Mouse (Mus musculus): ENCODE results near the gene Cideb. TPM values are rescaled to one million over a fixed set of nuclear protein-coding genes. Genes with fewer than 3 reads are reported as not detected.
"Not testable (repeated sequence)": the region's sequence is repeated elsewhere in the genome, so short reads cannot be mapped to it uniquely, and the experiment has no call there.

Cideb gene
- total RNA-seq, 2 experiments from 2014 or later = not detected

- peak; percentile 15 for ATAC-seq (replicated peaks; ENCODE audit: poor library complexity, severe bottlenecking)
Measured at GRCm38 (mm10) chr14:55767519-55768414, 9.5 kb upstream of the Cideb start.

GRCm38 (mm10) chr14:55765696-55766095 lies 7.4 kb upstream of the Cideb start, which contains the start of gene Ltb4r1:
Ltb4r1 (plus strand) TSS chr14:55765962.
- peak; percentile 51 for ATAC-seq (replicated peaks; ENCODE audit: poor library complexity, severe bottlenecking)

DNA sequence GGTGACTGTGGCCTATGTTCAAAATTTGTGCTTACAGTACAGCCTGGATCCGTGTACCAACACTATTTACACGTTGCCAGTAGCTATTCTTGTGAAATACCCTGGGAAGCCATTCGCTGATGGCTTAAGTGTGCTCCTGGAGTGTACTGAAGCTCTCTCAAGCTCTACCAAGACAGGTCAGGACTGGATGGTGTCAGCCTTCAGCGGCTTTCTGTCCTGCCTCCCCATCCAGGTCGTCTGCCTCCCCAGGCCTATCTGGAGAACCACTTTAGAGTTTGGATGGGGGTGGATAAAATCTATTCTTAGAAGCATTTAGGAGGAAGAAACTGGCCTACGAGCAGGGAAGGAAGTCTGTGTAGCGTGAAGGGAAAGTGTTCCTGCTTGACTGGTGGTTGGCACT lies 4.9 kb upstream of the Cideb start:
- ATAC-seq (replicated peaks; ENCODE audit: poor library complexity, severe bottlenecking) = peak; percentile 15; the same call in 1 of the 2 replicates

DNA sequence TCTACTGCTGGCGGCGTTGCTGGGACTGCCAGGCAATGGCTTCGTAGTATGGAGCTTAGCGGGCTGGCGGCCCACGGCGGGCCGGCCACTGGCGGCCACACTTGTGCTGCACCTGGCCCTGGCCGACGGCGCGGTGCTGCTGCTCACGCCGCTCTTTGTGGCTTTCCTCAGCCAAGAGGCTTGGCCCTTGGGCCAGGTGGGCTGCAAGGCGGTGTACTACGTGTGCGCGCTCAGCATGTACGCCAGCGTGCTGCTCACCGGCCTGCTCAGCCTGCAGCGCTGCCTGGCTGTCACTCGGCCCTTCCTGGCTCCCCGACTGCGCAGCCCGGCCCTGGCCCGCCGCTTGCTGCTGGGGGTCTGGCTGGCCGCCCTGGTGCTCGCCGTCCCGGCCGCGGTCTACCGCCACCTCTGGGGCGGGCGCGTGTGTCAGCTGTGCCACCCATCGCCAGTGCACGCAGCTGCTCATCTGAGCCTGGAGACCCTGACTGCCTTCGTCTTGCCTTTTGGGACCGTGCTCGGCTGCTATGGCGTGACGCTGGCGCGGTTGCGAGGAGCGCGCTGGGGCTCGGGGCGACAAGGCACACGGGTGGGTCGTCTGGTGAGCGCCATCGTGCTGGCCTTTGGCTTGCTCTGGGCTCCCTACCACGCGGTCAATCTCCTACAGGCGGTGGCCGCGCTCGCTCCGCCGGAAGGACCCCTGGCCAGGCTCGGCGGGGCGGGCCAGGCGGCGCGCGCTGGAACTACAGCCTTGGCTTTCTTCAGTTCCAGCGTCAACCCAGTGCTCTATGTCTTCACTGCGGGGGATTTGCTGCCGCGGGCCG lies 4.0 kb upstream of the Cideb start:
- ATAC-seq (replicated peaks; ENCODE audit: poor library complexity, severe bottlenecking) = peak; percentile 20

- no peak for ATAC-seq (replicated peaks; ENCODE audit: poor library complexity, severe bottlenecking)
Measured at GRCm38 (mm10) chr14:55761163-55761562, 2.9 kb upstream of the Cideb start, which contains the start of gene Ltb4r2. Ltb4r2 (plus strand) TSS chr14:55761428.

DNA sequence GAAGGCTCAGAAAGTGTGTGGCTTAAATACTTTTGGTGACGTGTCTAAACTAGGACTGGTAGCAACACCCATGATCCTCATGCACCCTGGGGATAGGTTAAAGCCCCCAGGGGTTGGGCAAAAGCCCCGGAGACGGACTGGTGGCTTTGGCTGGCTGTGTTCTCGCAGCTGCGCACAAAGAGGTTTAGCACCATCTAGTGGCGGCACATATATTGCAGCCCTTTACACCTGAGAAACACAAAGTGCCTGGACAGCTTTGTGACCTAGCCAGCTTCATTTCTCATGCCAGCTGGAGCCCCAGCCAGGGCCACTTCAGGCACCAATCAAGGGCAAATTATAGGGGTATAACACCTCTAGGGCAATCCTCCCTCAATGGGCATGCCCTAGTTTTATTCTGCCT lies 1.9 kb upstream of the Cideb start:
- not testable (repeated sequence) for ATAC-seq (replicated peaks; ENCODE audit: poor library complexity, severe bottlenecking)

GRCm38 (mm10) chr14:55757566-55757965 lies 692 bp downstream of the Cideb start:
- ATAC-seq (replicated peaks; ENCODE audit: poor library complexity, severe bottlenecking) = peak; percentile 42

DNA sequence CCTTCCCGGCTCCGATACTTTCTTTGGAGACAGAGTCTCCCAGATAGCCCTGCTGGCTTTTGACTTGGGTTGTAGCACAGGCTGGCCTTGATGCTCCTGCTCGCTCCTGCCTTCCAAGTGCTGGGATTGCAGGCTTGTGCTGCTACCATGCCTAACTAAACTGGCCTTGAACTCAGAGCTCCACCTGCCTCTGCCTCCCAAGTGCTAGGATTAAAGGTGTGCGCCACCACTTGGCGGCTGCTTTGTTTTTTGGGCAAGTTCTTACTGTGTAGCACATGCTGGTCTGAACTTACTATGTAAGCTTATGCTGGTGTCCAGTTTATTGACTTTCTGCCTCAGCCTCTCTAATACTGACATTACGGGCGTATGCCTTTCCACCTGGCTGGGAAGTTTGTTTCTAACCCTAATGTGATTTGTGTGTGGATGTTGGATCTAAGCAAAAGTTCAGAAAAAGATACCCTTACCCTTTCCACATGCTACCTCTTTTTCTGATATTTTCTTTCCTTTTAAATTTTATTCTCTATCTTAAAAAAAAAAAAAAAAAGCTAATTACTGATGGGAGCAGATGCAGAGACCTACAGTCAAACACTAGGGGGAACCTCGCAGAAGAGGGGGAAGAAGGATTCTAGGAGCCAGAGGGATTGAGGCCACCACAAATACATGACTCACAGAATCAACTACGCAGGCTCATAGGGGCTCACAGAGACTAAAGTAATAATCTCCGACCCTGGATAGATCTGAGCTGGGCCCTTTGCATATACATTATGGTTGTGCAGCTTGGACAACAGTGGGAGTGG lies 11.0 kb downstream of the Cideb start:
- no peak for ATAC-seq (replicated peaks; ENCODE audit: poor library complexity, severe bottlenecking)

- ATAC-seq (replicated peaks; ENCODE audit: poor library complexity, severe bottlenecking) = no peak
Measured at GRCm38 (mm10) chr14:55745861-55746237, 12.4 kb downstream of the Cideb start.

DNA sequence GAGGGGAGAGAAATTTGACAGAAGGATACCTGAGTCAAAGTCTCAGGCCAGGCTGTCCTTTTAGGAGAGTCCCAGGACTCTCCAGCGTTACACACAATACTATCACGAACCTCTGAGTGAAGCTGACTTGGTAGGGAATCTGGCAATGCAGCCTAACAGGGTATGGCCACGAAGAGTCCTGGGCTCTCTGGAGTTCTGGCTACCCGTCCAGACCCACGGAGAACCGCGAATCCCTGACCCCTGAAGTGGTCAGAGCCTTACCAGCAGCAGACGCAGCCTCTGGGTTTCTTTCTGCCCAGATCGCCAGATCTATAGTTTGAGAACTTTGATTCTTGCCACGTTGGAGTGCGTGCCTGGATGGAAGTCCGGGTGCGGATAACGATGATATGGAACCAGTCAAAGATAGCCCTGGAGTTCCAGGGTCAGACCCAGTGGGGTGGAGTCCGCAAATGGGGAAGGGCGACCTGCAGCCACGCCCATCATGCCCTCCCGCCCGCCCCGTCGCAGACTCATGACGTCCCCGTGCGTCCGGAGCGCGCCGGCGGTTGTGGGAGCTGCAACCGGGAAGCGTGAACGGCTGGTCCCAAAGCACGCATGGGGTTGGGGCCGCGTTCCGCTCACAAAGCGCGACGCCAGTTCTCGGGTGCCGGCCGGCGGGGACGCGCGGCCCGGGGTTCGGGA lies 12.9 kb downstream of the Cideb start, which contains the start of the genes Dhrs1 and Nop9:
Gene Dhrs1 (minus strand): TSS at position 511 of the 681 bp plus-strand sequence.
Gene Nop9 (plus strand): TSS at position 514 of the 681 bp plus-strand sequence.
- ATAC-seq (replicated peaks; ENCODE audit: poor library complexity, severe bottlenecking) = peak; percentile 85

GRCm38 (mm10) chr14:55743711-55744110 lies 14.5 kb downstream of the Cideb start:
- ATAC-seq (replicated peaks; ENCODE audit: poor library complexity, severe bottlenecking) = peak; percentile 75

DNA sequence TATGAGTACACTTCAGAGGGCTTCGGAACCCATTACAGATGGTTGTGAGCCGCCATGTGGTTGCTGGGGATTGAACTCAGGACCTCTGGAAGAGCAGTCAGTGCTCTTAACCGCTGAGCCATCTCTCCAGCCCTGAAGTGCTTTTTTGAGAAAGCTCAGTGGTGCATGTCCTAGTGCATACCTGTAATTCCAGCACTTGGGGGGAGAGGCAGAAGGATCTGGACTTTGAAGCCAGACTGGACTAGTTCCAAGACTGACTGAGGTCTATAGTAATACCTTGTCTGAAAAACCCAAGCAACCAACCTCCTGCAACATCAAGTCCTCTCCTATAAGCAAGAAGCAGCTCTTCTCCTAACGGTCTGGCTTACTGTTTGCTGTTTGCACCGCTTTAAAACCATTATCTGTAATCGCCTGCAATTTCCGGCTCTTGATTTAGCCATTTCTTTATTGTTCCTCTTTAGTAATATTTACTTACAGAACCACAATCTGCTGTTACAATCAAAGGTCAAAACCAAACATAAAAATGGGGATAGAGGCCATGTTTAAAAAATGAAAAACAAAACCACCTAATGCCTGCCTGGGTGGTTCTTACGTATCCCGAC lies 21.1 kb downstream of the Cideb start:
- ATAC-seq (replicated peaks; ENCODE audit: poor library complexity, severe bottlenecking) = peak; percentile 33; the same call in 1 of the 2 replicates

- ATAC-seq (replicated peaks; ENCODE audit: poor library complexity, severe bottlenecking) = peak; percentile 58; the same call in 1 of the 2 replicates
Measured at GRCm38 (mm10) chr14:55735758-55736157, 22.5 kb downstream of the Cideb start.

DNA sequence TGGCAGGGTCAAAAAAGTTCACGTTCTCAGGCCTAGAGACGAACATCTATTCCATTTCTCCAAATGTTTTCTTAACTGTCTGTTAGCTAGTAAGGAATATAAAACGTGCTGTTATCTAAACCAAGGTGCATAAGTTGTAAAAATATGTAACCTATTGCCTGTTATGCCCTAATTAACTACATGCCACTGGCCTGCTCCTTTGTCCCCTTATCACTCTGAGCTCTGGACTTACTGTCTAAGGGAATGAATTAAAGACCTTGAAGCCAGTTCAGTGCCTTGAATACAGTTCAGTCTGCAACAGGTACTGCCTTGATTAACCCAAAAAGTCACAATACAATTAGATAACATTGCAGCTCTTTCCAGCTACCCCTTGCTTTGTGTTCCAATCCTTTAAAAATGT lies 22.9 kb downstream of the Cideb start:
- no peak for ATAC-seq (replicated peaks; ENCODE audit: poor library complexity, severe bottlenecking)

GRCm38 (mm10) chr14:55734869-55735268 lies 23.4 kb downstream of the Cideb start:
- ATAC-seq (replicated peaks; ENCODE audit: poor library complexity, severe bottlenecking) = peak; percentile 61

DNA sequence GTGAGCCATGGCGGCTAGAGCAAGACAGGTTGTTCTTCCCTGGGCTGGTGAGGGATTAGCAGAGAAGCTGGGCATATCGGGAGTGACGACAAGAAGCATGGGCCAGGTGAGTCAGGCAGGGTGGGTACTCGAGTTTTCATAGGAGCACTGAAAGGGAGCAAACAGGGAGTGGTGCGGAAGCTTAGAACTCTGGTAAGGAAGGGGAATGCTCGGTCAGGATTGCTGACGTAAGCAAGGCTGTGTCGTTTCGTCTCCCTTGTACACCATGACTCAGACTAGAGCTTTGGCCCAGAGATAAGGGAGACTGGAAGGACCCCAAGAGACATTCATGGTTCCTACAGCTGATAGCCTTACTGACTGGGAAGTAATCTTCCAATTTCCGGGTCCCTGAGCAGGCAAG lies 24.4 kb downstream of the Cideb start:
- ATAC-seq (replicated peaks; ENCODE audit: poor library complexity, severe bottlenecking) = no peak

- ATAC-seq (replicated peaks; ENCODE audit: poor library complexity, severe bottlenecking) = no peak
Measured at GRCm38 (mm10) chr14:55730531-55731032, 27.7 kb downstream of the Cideb start.

DNA sequence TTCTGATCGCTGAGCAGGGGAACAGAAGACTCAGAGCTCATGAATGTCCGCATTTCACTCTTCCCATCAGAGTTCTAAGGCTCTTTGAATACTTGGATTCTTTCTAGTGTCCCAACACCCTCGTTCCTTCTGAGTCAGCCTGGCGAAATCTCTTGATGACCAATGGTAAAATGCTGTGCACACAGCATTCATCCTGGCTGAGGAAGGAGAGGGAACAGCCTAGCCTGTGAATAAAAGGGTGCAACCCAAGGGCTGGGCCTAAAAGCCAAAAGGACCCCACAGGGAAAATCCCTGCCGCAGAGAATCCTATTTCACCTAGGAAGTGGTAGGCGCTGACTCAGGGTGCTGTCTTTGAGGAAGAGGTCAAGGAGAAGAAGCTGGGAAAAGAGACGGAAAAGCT lies 28.1 kb downstream of the Cideb start:
- no peak for ATAC-seq (replicated peaks; ENCODE audit: poor library complexity, severe bottlenecking)
